Mouse (Mus musculus): ENCODE measurements around the gene Stat1. TPM values are rescaled to one million over a fixed set of nuclear protein-coding genes. Genes with fewer than 3 reads are reported as not detected.

Gene Stat1
- total and polyA plus RNA-seq, 2 experiments from 2014 or later = 16.6 to 25.3 TPM

GRCm38 (mm10) chr1:52170057-52170456, 50.8 kb downstream of the Stat1 start:
- no peaks in the 10 kb centered on the region for H3K36me3 ChIP-seq (ENCODE audit: insufficient read depth, low read length)
- DNase-seq (ENCODE audit: low spot score) (peak; percentile 35), ATAC-seq (peak; percentile 35; the same call in 1 of the 2 replicates)
- WGBS = 23% methylated on average over 3 of the region's 3 CpGs
- no peaks in the 10 kb centered on the region for H3K4me1 ChIP-seq (ENCODE audit: insufficient read depth, low read length)
- no peak overlapping the region for H3K9ac ChIP-seq (replicated peaks; ENCODE audit: low read length)
- H3K4me3 ChIP-seq (ENCODE audit: low read length) = no peak overlapping the region
- no peaks in the 10 kb centered on the region for H3K9me3 ChIP-seq (ENCODE audit: low read length)
- no peaks in the 10 kb centered on the region for H3K27me3 ChIP-seq (ENCODE audit: insufficient read depth, low read length)
- no peak overlapping the region for H3K4me2 ChIP-seq (ENCODE audit: low read depth, low read length)
- no peak overlapping the region for H3K27ac ChIP-seq
- peak; percentile 64 for TF ChIP-seq CTCF (IDR thresholded peaks at IDR 0.05; ENCODE audit: low read depth)

DNA sequence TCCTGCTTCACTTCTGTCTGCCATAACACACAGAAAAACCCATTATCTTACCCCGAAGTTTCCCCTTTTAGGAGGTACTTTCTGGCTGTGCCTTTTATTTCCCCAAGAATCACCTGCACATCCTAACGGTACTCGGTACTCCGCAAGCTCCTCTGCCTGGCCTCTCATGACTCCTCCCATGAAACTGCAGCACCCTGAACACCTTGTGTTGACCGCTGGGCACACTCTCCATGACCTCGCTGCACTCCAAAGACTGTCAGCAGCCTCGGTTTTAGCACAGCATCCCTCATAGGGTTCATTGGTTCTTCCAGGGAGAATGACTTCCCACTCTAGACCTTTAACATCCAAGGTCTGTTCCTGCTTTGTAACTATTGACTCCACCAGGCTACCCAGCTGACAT, 51.5 kb downstream of the Stat1 start:
- H3K27ac ChIP-seq = no peak overlapping the region
- no peaks in the 10 kb centered on the region for H3K27me3 ChIP-seq (ENCODE audit: insufficient read depth, low read length)
- no peaks in the 10 kb centered on the region for H3K36me3 ChIP-seq (ENCODE audit: insufficient read depth, low read length)
- WGBS = 71% methylated on average over 7 of the region's 7 CpGs
- H3K4me3 ChIP-seq (ENCODE audit: low read length) = no peak overlapping the region
- no peaks in the 10 kb centered on the region for H3K4me1 ChIP-seq (ENCODE audit: insufficient read depth, low read length)
- no peaks in the 10 kb centered on the region for H3K9me3 ChIP-seq (ENCODE audit: low read length)
- DNase-seq (ENCODE audit: low spot score) (no peak), ATAC-seq (no peak)
- H3K9ac ChIP-seq (replicated peaks; ENCODE audit: low read length) = no peak overlapping the region
- no peak for TF ChIP-seq CTCF (IDR thresholded peaks at IDR 0.05; ENCODE audit: low read depth)
- H3K4me2 ChIP-seq (ENCODE audit: low read depth, low read length) = no peak overlapping the region

- H3K27ac ChIP-seq = no peak overlapping the region
- no peaks in the 10 kb centered on the region for H3K36me3 ChIP-seq (ENCODE audit: insufficient read depth, low read length)
- no peak overlapping the region for H3K4me2 ChIP-seq (ENCODE audit: low read depth, low read length)
- H3K4me3 ChIP-seq (ENCODE audit: low read length) = no peak overlapping the region
- H3K9me3 ChIP-seq (ENCODE audit: low read length) = no peaks in the 10 kb centered on the region
- DNase-seq (ENCODE audit: low spot score) (no peak), ATAC-seq (peak; percentile 57)
- H3K27me3 ChIP-seq (ENCODE audit: insufficient read depth, low read length) = no peaks in the 10 kb centered on the region
- TF ChIP-seq CTCF (IDR thresholded peaks at IDR 0.05; ENCODE audit: low read depth) = no peak
- H3K9ac ChIP-seq (replicated peaks; ENCODE audit: low read length) = no peak overlapping the region
- WGBS = 78% methylated on average over 8 of the region's 8 CpGs
- H3K4me1 ChIP-seq (ENCODE audit: insufficient read depth, low read length) = no peaks in the 10 kb centered on the region
These were observed 52.0 kb downstream of the Stat1 start for GRCm38 (mm10) chr1:52171271-52171670.

- WGBS = 64% methylated on average over 5 of the region's 5 CpGs
- ATAC-seq (no peak), DNase-seq (ENCODE audit: low spot score) (no peak)
- no peaks in the 10 kb centered on the region for H3K36me3 ChIP-seq (ENCODE audit: insufficient read depth, low read length)
- H3K4me1 ChIP-seq (ENCODE audit: insufficient read depth, low read length) = no peaks in the 10 kb centered on the region
- no peak for TF ChIP-seq CTCF (IDR thresholded peaks at IDR 0.05; ENCODE audit: low read depth)
- H3K27ac ChIP-seq = no peak overlapping the region
- no peaks in the 10 kb centered on the region for H3K27me3 ChIP-seq (ENCODE audit: insufficient read depth, low read length)
- H3K4me3 ChIP-seq (ENCODE audit: low read length) = no peak overlapping the region
- no peak overlapping the region for H3K9ac ChIP-seq (replicated peaks; ENCODE audit: low read length)
- H3K9me3 ChIP-seq (ENCODE audit: low read length) = no peaks in the 10 kb centered on the region
- H3K4me2 ChIP-seq (ENCODE audit: low read depth, low read length) = no peak overlapping the region
These were observed 56.1 kb downstream of the Stat1 start for GRCm38 (mm10) chr1:52175321-52175720.

GRCm38 (mm10) chr1:52175983-52176382, 56.7 kb downstream of the Stat1 start:
- no peak overlapping the region for H3K27ac ChIP-seq
- no peak overlapping the region for H3K4me2 ChIP-seq (ENCODE audit: low read depth, low read length)
- 63% methylated on average over 3 of the region's 3 CpGs for WGBS
- H3K4me3 ChIP-seq (ENCODE audit: low read length) = no peak overlapping the region
- no peak for TF ChIP-seq CTCF (IDR thresholded peaks at IDR 0.05; ENCODE audit: low read depth)
- H3K36me3 ChIP-seq (ENCODE audit: insufficient read depth, low read length) = no peaks in the 10 kb centered on the region
- H3K4me1 ChIP-seq (ENCODE audit: insufficient read depth, low read length) = no peaks in the 10 kb centered on the region
- no peaks in the 10 kb centered on the region for H3K27me3 ChIP-seq (ENCODE audit: insufficient read depth, low read length)
- H3K9ac ChIP-seq (replicated peaks; ENCODE audit: low read length) = no peak overlapping the region
- DNase-seq (ENCODE audit: low spot score) = no peak
- ATAC-seq = no peak
- H3K9me3 ChIP-seq (ENCODE audit: low read length) = no peaks in the 10 kb centered on the region

GRCm38 (mm10) chr1:52176999-52177398, 57.8 kb downstream of the Stat1 start:
- WGBS = 81% methylated on average over 2 of the region's 2 CpGs
- H3K9ac ChIP-seq (replicated peaks; ENCODE audit: low read length) = no peak overlapping the region
- no peak for ATAC-seq

DNA sequence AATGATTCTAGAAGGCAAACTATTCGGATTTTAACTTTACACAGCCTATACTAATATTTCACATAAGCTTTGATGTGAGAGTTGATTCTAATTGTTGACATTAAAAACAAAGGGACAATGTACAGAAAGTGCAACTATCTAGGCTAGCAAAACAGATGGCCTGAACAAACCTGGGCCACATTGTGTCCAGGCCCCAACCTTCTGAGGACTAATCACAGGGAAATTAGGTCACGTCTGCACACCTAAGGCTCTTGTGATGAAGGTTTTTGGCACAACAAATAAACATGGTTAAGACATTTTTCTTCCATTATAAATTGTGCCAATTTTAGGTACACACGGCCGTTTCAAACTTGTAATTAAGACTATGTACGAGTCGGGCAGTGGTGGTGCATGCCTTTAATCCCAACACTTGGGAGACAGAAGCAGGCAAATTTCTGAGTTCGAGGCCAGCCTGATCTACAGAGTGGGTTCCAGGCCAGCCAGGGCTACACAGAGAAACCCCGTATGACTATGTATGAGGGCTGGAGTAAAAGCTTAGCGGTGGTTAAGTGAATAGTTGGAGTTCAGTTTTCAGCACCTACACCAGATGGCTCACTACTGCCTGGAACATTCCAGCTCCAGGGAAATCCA, 60.8 kb downstream of the Stat1 start:
- ATAC-seq (no peak), DNase-seq (ENCODE audit: low spot score) (no peak)
- TF ChIP-seq CTCF (IDR thresholded peaks at IDR 0.05; ENCODE audit: low read depth) = no peak
- Histone ChIP-seq H3K4me1 (ENCODE audit: insufficient read depth, low read length) (no peaks in the 10 kb centered on the region), H3K27me3 (ENCODE audit: insufficient read depth, low read length) (no peaks in the 10 kb centered on the region), H3K4me2 (ENCODE audit: low read depth, low read length) (no peak overlapping the region), H3K9ac (replicated peaks; ENCODE audit: low read length) (no peak overlapping the region), H3K4me3 (ENCODE audit: low read length) (no peak overlapping the region), H3K9me3 (ENCODE audit: low read length) (no peaks in the 10 kb centered on the region), H3K36me3 (ENCODE audit: insufficient read depth, low read length) (no peaks in the 10 kb centered on the region), H3K27ac (no peak overlapping the region)
- WGBS = 95% methylated on average over 9 of the region's 9 CpGs

More at GRCm38 (mm10) chr1:52176999-52177398, 57.8 kb downstream of the Stat1 start:
- Histone ChIP-seq H3K9me3 (ENCODE audit: low read length) (no peaks in the 10 kb centered on the region), H3K27me3 (ENCODE audit: insufficient read depth, low read length) (no peaks in the 10 kb centered on the region), H3K4me2 (ENCODE audit: low read depth, low read length) (no peak overlapping the region), H3K27ac (no peak overlapping the region), H3K4me1 (ENCODE audit: insufficient read depth, low read length) (no peaks in the 10 kb centered on the region), H3K36me3 (ENCODE audit: insufficient read depth, low read length) (no peaks in the 10 kb centered on the region), H3K4me3 (ENCODE audit: low read length) (no peak overlapping the region)
- no peak for TF ChIP-seq CTCF (IDR thresholded peaks at IDR 0.05; ENCODE audit: low read depth)
- DNase-seq (ENCODE audit: low spot score) = no peak

Measured in hindbrain, postnatal 0 days (tissue).